Comparison of ENCODE assay signal across 8 mouse cellular contexts in genomic region chr14:55660636-55661035, GRCm38 (mm10). TPM values are rescaled to one million over a fixed set of nuclear protein-coding genes. Genes with fewer than 3 reads are reported as not detected.
A peak's percentile ranks its signal among the peaks of the same experiment; 100 is the strongest.
DNase-seq lines count a peak whose midpoint lies in the region; ATAC-seq and TF ChIP-seq lines count a peak whose summit lies in the region.

No protein-coding gene starts in this region.

- 56% methylated on average over 2 of the region's 2 CpGs for WGBS in kidney, postnatal 0 days
- WGBS in embryonic facial prominence, embryonic 11.5 days = 47% methylated on average over 2 of the region's 2 CpGs
- 50% methylated on average over 2 of the region's 2 CpGs for WGBS in hindbrain, embryonic 14.5 days
- WGBS in midbrain, embryonic 13.5 days = 31% methylated on average over 2 of the region's 2 CpGs

- no peaks in the 10 kb centered on the region for H3K9me3 ChIP-seq in kidney, postnatal 0 days (replicated peaks; ENCODE audit: low read length)
- no peaks in the 10 kb centered on the region for H3K9me3 ChIP-seq in embryonic facial prominence, embryonic 11.5 days (replicated peaks; ENCODE audit: control insufficient read depth, low read length)
- H3K9me3 ChIP-seq in hindbrain, embryonic 14.5 days (ENCODE audit: control insufficient read depth, low read length) = no peaks in the 10 kb centered on the region
- H3K9me3 ChIP-seq in midbrain, embryonic 13.5 days = no peaks in the 10 kb centered on the region

- 0 out of 2 replicates have a peak overlapping the region, but pooled peaks have one; percentile 8 for H3K9ac ChIP-seq in kidney, postnatal 0 days (ENCODE audit: low read depth, low read length)
- no peak overlapping the region for H3K9ac ChIP-seq in embryonic facial prominence, embryonic 11.5 days (replicated peaks; ENCODE audit: low read length)
- H3K9ac ChIP-seq in hindbrain, embryonic 14.5 days = no peak overlapping the region
- H3K9ac ChIP-seq in midbrain, embryonic 13.5 days (replicated peaks) = no peak overlapping the region

- H3K4me1 ChIP-seq in kidney, postnatal 0 days (replicated peaks; ENCODE audit: insufficient read depth, low read length) = 0 out of 2 replicates have a peak, but pooled peaks cover 3% of the 10 kb centered on the region
- H3K4me1 ChIP-seq in embryonic facial prominence, embryonic 11.5 days (ENCODE audit: control insufficient read depth, insufficient read depth, low read length) = no peaks in the 10 kb centered on the region
- peaks cover 12% of the 10 kb centered on the region; the same call in 1 of the 2 replicates for H3K4me1 ChIP-seq in hindbrain, embryonic 14.5 days (replicated peaks; ENCODE audit: control insufficient read depth, insufficient read depth, low read length)
- peaks cover 16% of the 10 kb centered on the region for H3K4me1 ChIP-seq in midbrain, embryonic 13.5 days (replicated peaks)

- intact Hi-C loops in gastrocnemius, postnatal 14 days (cut with DNase I; ENCODE audit: low total_unique reads) = no loop called here

- peaks cover 14% of the 10 kb centered on the region; the same call in 1 of the 2 replicates for H3K36me3 ChIP-seq in kidney, postnatal 0 days (ENCODE audit: insufficient read depth, low read length)
- H3K36me3 ChIP-seq in embryonic facial prominence, embryonic 11.5 days (replicated peaks; ENCODE audit: control insufficient read depth, insufficient read depth, low read depth, low read length) = no peaks in the 10 kb centered on the region; the same call in 1 of the 2 replicates
- H3K36me3 ChIP-seq in hindbrain, embryonic 14.5 days (replicated peaks; ENCODE audit: control insufficient read depth, insufficient read depth) = peaks cover 48% of the 10 kb centered on the region
- H3K36me3 ChIP-seq in midbrain, embryonic 13.5 days = peaks cover 35% of the 10 kb centered on the region

- no peak for ATAC-seq in kidney, postnatal 0 days (replicated peaks; ENCODE audit: low FRiP score, low read depth)
- no peak for ATAC-seq in embryonic facial prominence, embryonic 11.5 days (replicated peaks; ENCODE audit: insufficient number of reproducible peaks, low FRiP score, low TSS enrichment, low read depth)
- no peak for ATAC-seq in hindbrain, embryonic 14.5 days (ENCODE audit: low FRiP score)
- ATAC-seq in midbrain, embryonic 13.5 days = no peak

- H3K27ac ChIP-seq in kidney, postnatal 0 days = no peak overlapping the region
- no peak overlapping the region for H3K27ac ChIP-seq in embryonic facial prominence, embryonic 11.5 days (replicated peaks; ENCODE audit: low read depth, low read length)
- H3K27ac ChIP-seq in hindbrain, embryonic 14.5 days = 0 out of 2 replicates have a peak overlapping the region, but pooled peaks have one; percentile 88
- H3K27ac ChIP-seq in midbrain, embryonic 13.5 days = peak overlapping the region; percentile 84; the same call in 1 of the 2 replicates

- no peak for TF ChIP-seq CTCF in kidney, postnatal 0 days (IDR thresholded peaks at IDR 0.05; ENCODE audit: low read depth)

- H3K4me3 ChIP-seq in kidney, postnatal 0 days (replicated peaks; ENCODE audit: low read depth, low read length) = no peak overlapping the region; the same call in 1 of the 2 replicates
- H3K4me3 ChIP-seq in embryonic facial prominence, embryonic 11.5 days (ENCODE audit: low read depth, low read length) = peak overlapping the region; percentile 70; the same call in 1 of the 2 replicates
- peak overlapping the region; percentile 73 for H3K4me3 ChIP-seq in hindbrain, embryonic 14.5 days (replicated peaks; ENCODE audit: low read length)
- peak overlapping the region; percentile 63 for H3K4me3 ChIP-seq in midbrain, embryonic 13.5 days (replicated peaks)

- no peak for DNase-seq in kidney, postnatal 0 days (ENCODE audit: low spot score)
- DNase-seq in kidney, adult 9 months = no peak
- DNase-seq in embryonic facial prominence, embryonic 11.5 days (ENCODE audit: low spot score) = no peak
- DNase-seq in hindbrain, embryonic 14.5 days (ENCODE audit: low spot score) = no peak
- DNase-seq in adrenal gland, postnatal 14 days = no peak
- DNase-seq in gastrocnemius, postnatal 14 days = no peak
- DNase-seq in right cerebral cortex, adult 18-20 months = no peak

- H3K4me2 ChIP-seq in kidney, postnatal 0 days (ENCODE audit: low read length) = 0 out of 2 replicates have a peak overlapping the region, but pooled peaks have one; percentile 53
- peak overlapping the region; percentile 31; the same call in 1 of the 2 replicates for H3K4me2 ChIP-seq in embryonic facial prominence, embryonic 11.5 days (ENCODE audit: low read depth, low read length)
- peak overlapping the region; percentile 65 for H3K4me2 ChIP-seq in hindbrain, embryonic 14.5 days (replicated peaks)
- peak overlapping the region; percentile 61 for H3K4me2 ChIP-seq in midbrain, embryonic 13.5 days (replicated peaks)

- H3K27me3 ChIP-seq in kidney, postnatal 0 days (ENCODE audit: insufficient read depth, low read length) = no peaks in the 10 kb centered on the region
- H3K27me3 ChIP-seq in embryonic facial prominence, embryonic 11.5 days (ENCODE audit: control insufficient read depth, insufficient read depth, low read length) = no peaks in the 10 kb centered on the region
- H3K27me3 ChIP-seq in hindbrain, embryonic 14.5 days (ENCODE audit: control insufficient read depth, insufficient read depth, low read length) = no peaks in the 10 kb centered on the region
- H3K27me3 ChIP-seq in midbrain, embryonic 13.5 days = no peaks in the 10 kb centered on the region

RNA-seq across cellular contexts. Expression of gene Mdp1, which starts 0.3 kb away (rescaled TPM):
- 48.8 and 56.0 TPM in 2 replicates for polyA plus RNA-seq in kidney, postnatal 0 days (2015; fragmentation: Nextera tagmentation; extraction: Ambion mirVana)
- polyA plus RNA-seq in embryonic facial prominence, embryonic 11.5 days (2014; fragmentation: Nextera tagmentation; extraction: Ambion mirVana) = 62.5 and 63.6 TPM in 2 replicates
- 70.4 and 71.0 TPM in 2 replicates for polyA plus RNA-seq in hindbrain, embryonic 14.5 days (2014; fragmentation: Nextera tagmentation; extraction: Ambion mirVana)
- polyA plus RNA-seq in midbrain, embryonic 13.5 days (2015; fragmentation: Nextera tagmentation; extraction: Ambion mirVana) = 69.7 and 75.0 TPM in 2 replicates
- total RNA-seq in adrenal gland, postnatal 14 days (2021) = 50.4 and 60.3 TPM in 2 replicates
- total RNA-seq in gastrocnemius, postnatal 14 days (2021) = 10 to 100 TPM; 17.8 to 19.7 TPM

RNA-seq across cellular contexts. Expression of gene Tssk4, which starts 10.7 kb away (rescaled TPM):
- polyA plus RNA-seq in kidney, postnatal 0 days (2015; fragmentation: Nextera tagmentation; extraction: Ambion mirVana) = 0.47 and 1.1 TPM in 2 replicates
- 0.38 and 0.84 TPM in 2 replicates for polyA plus RNA-seq in embryonic facial prominence, embryonic 11.5 days (2014; fragmentation: Nextera tagmentation; extraction: Ambion mirVana)
- polyA plus RNA-seq in hindbrain, embryonic 14.5 days (2014; fragmentation: Nextera tagmentation; extraction: Ambion mirVana) = 0.31 and 0.33 TPM in 2 replicates
- polyA plus RNA-seq in midbrain, embryonic 13.5 days (2015; fragmentation: Nextera tagmentation; extraction: Ambion mirVana) = 0.38 and 0.59 TPM in 2 replicates
- total RNA-seq in adrenal gland, postnatal 14 days (2021) = 1.9 and 3.1 TPM in 2 replicates
- total RNA-seq in gastrocnemius, postnatal 14 days (2021) = under 1 TPM; 0.12 to 0.49 TPM

RNA-seq across cellular contexts. Expression of gene Gmpr2, which starts 11.1 kb away (rescaled TPM):
- polyA plus RNA-seq in kidney, postnatal 0 days (2015; fragmentation: Nextera tagmentation; extraction: Ambion mirVana) = 48.2 and 49.7 TPM in 2 replicates
- polyA plus RNA-seq in embryonic facial prominence, embryonic 11.5 days (2014; fragmentation: Nextera tagmentation; extraction: Ambion mirVana) = 60.7 and 67.7 TPM in 2 replicates
- polyA plus RNA-seq in hindbrain, embryonic 14.5 days (2014; fragmentation: Nextera tagmentation; extraction: Ambion mirVana) = 35.8 and 40.8 TPM in 2 replicates
- 49.5 and 53.3 TPM in 2 replicates for polyA plus RNA-seq in midbrain, embryonic 13.5 days (2015; fragmentation: Nextera tagmentation; extraction: Ambion mirVana)
- 24.0 and 25.8 TPM in 2 replicates for total RNA-seq in adrenal gland, postnatal 14 days (2021)
- total RNA-seq in gastrocnemius, postnatal 14 days (2021) = 1 to 10 TPM; 4.0 to 4.3 TPM

RNA-seq across cellular contexts. Expression of gene Nedd8, which starts 11.3 kb away (rescaled TPM):
- 508 and 548 TPM in 2 replicates for polyA plus RNA-seq in kidney, postnatal 0 days (2015; fragmentation: Nextera tagmentation; extraction: Ambion mirVana)
- polyA plus RNA-seq in embryonic facial prominence, embryonic 11.5 days (2014; fragmentation: Nextera tagmentation; extraction: Ambion mirVana) = 622 and 636 TPM in 2 replicates
- 544 and 612 TPM in 2 replicates for polyA plus RNA-seq in hindbrain, embryonic 14.5 days (2014; fragmentation: Nextera tagmentation; extraction: Ambion mirVana)
- 605 and 607 TPM in 2 replicates for polyA plus RNA-seq in midbrain, embryonic 13.5 days (2015; fragmentation: Nextera tagmentation; extraction: Ambion mirVana)
- 297 and 307 TPM in 2 replicates for total RNA-seq in adrenal gland, postnatal 14 days (2021)
- total RNA-seq in gastrocnemius, postnatal 14 days (2021) = 100 to 1,000 TPM; 200 to 201 TPM

RNA-seq across cellular contexts. Expression of gene Tm9sf1, which starts 17.0 kb away (rescaled TPM):
- 108 and 118 TPM in 2 replicates for polyA plus RNA-seq in kidney, postnatal 0 days (2015; fragmentation: Nextera tagmentation; extraction: Ambion mirVana)
- polyA plus RNA-seq in embryonic facial prominence, embryonic 11.5 days (2014; fragmentation: Nextera tagmentation; extraction: Ambion mirVana) = 68.4 and 70.2 TPM in 2 replicates
- polyA plus RNA-seq in hindbrain, embryonic 14.5 days (2014; fragmentation: Nextera tagmentation; extraction: Ambion mirVana) = 58.9 and 68.0 TPM in 2 replicates
- polyA plus RNA-seq in midbrain, embryonic 13.5 days (2015; fragmentation: Nextera tagmentation; extraction: Ambion mirVana) = 59.7 and 59.8 TPM in 2 replicates
- total RNA-seq in adrenal gland, postnatal 14 days (2021) = 68.4 and 78.5 TPM in 2 replicates
- total RNA-seq in gastrocnemius, postnatal 14 days (2021) = 10 to 100 TPM; 21.5 TPM

Comparison
In these comparisons a context has a peak if more than half of its experiments do, and no peak if none do; other contexts are left out.
1. H3K27ac ChIP-seq: peak in hindbrain, embryonic 14.5 days (single experiment) and midbrain, embryonic 13.5 days (single experiment); none in kidney, postnatal 0 days (single experiment) and embryonic facial prominence, embryonic 11.5 days (single experiment).
2. Peak in every context shown above with its lines, with median percentiles within 50 percentile points of each other: H3K4me2 ChIP-seq.